Mouse (Mus musculus) CD4-positive, CD25-positive, alpha-beta regulatory T cell (primary cell): ENCODE results near the gene Klf8. TPM values are rescaled to one million over a fixed set of nuclear protein-coding genes. Genes with fewer than 3 reads are reported as not detected.

Source experiments
- polyA plus RNA-seq: library from polyadenylated mRNA; unstranded; fragments of 100-300 nt; shearing (Covaris generic); gene quantifications from one replicate; pipeline ENCODE4 v1.2.1, GENCODE M21; 2017

Klf8 gene
- 1.5 TPM for polyA plus RNA-seq

GRCm38 (mm10) chrX:153237304-153237919 is at the start of gene Klf8:
TSS of gene Klf8 (plus strand) at chrX:153237466.

Other genes starting within 250 kb of the Klf8 start
- gene Usp51, start 231.0 kb upstream of the Klf8 start, polyA plus RNA-seq, result not detected
- 0.75 TPM for gene Mageh1, start 199.9 kb upstream of the Klf8 start, polyA plus RNA-seq
- gene Foxr2, start 118.7 kb upstream of the Klf8 start, polyA plus RNA-seq, result not detected
- gene Rragb, start 97.5 kb upstream of the Klf8 start, polyA plus RNA-seq, result 7.4 TPM